In the genomic region with DNA sequence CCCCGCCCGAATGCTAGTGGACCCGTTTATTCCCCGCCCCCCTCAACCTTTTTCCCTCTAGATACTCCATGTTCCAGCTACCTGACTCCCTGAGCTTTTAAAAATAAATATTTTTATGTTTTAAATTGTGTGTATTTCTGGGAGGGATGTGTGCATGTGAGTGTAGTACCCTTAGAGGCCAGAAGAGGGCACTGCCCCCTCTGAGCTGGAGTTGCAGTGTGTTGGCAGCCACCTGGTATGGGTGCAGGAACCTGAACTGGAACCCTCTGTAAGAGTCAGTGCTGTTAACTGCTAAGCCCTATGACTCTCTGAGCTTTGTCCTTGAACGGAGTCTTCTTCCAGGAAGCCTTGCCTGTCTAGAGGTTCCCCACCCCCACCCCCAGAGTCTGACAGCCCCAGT, we compare ENCODE assay signal across 22 mouse cellular contexts. TPM values are rescaled to one million over a fixed set of nuclear protein-coding genes. Genes with fewer than 3 reads are reported as not detected.
DNase-seq lines count a peak whose midpoint lies in the region; ATAC-seq and TF ChIP-seq lines count a peak whose summit lies in the region.
"Had no signal": no experiment of that assay in that cellular context is flagged by ENCODE, and none has a peak within 500 bp of the region (broad histone marks: within the 10 kb centered on the region; RNA-seq: fewer than 3 reads in every experiment).

No protein-coding gene starts in this region.

- no peak for TF ChIP-seq POLR2A in lung, adult 2 months (IDR thresholded peaks at IDR 0.05; ENCODE audit: borderline replicate concordance, extremely low read depth, low read depth, low read length)
- no peak for TF ChIP-seq POLR2A in ES-Bruce4 (IDR thresholded peaks at IDR 0.05; ENCODE audit: insufficient read depth, low read length)

- no peak for TF ChIP-seq EP300 in ES-Bruce4 (IDR thresholded peaks at IDR 0.05; ENCODE audit: insufficient read depth, low read depth, low read length)

- H3K9ac ChIP-seq in hindbrain, postnatal 0 days (replicated peaks; ENCODE audit: low read length), result no peak overlapping the region
- H3K9ac ChIP-seq in hindbrain, embryonic 13.5 days, result no peak overlapping the region
- H3K9ac ChIP-seq in ES-Bruce4 (ENCODE audit: low read depth, poor library complexity, severe bottlenecking), result no peak overlapping the region
- H3K9ac ChIP-seq: forebrain, embryonic 12.5 days; hindbrain, embryonic 14.5 days; liver, embryonic 15.5 days; midbrain, embryonic 12.5 days; stomach, embryonic 15.5 days had no signal

- H3K9me3 ChIP-seq in hindbrain, postnatal 0 days (ENCODE audit: low read length), result no peaks in the 10 kb centered on the region
- H3K9me3 ChIP-seq in hindbrain, embryonic 13.5 days, result no peaks in the 10 kb centered on the region
- no peaks in the 10 kb centered on the region for H3K9me3 ChIP-seq in ES-Bruce4 (replicated peaks; ENCODE audit: control insufficient read depth, insufficient read depth, low read length, poor library complexity, severe bottlenecking)
- no peaks in the 10 kb centered on the region for H3K9me3 ChIP-seq in limb, embryonic 10.5 days (replicated peaks)
- H3K9me3 ChIP-seq: liver, embryonic 15.5 days; midbrain, embryonic 12.5 days; stomach, embryonic 15.5 days had no signal

- ATAC-seq in hindbrain, postnatal 0 days, result no peak
- ATAC-seq in hindbrain, embryonic 13.5 days (ENCODE audit: low FRiP score), result no peak

- TF ChIP-seq CTCF in hindbrain, postnatal 0 days (IDR thresholded peaks at IDR 0.05; ENCODE audit: low read depth), result peak; percentile 41
- 0 out of 2 replicates have a peak, but pooled peaks have one; percentile 4 for TF ChIP-seq CTCF in lung, adult 2 months (IDR thresholded peaks at IDR 0.05; ENCODE audit: insufficient read depth, low read length)
- peak; percentile 37 for TF ChIP-seq CTCF in ES-Bruce4 (IDR thresholded peaks at IDR 0.05; ENCODE audit: low read depth, low read length)

- H3K27me3 ChIP-seq in hindbrain, postnatal 0 days (ENCODE audit: insufficient read depth, low read length), result no peaks in the 10 kb centered on the region
- H3K27me3 ChIP-seq in hindbrain, embryonic 13.5 days, result peaks cover 33% of the 10 kb centered on the region
- no peaks in the 10 kb centered on the region for H3K27me3 ChIP-seq in ES-Bruce4 (ENCODE audit: control insufficient read depth, insufficient read depth, low read length, poor library complexity, severe bottlenecking)
- peaks cover 50% of the 10 kb centered on the region for H3K27me3 ChIP-seq in limb, embryonic 10.5 days (ENCODE audit: low read depth, poor library complexity, severe bottlenecking)
- H3K27me3 ChIP-seq: stomach, embryonic 15.5 days had no signal

- 88% methylated on average over 5 of the region's 5 CpGs for WGBS in hindbrain, postnatal 0 days
- 91% methylated on average over 5 of the region's 5 CpGs for WGBS in hindbrain, embryonic 13.5 days
- WGBS in lung, adult 2 months, result 84% methylated on average over 5 of the region's 5 CpGs
- 91% methylated on average over 5 of the region's 5 CpGs for WGBS in limb, embryonic 10.5 days

- no peak overlapping the region for H3K4me3 ChIP-seq in hindbrain, postnatal 0 days (ENCODE audit: low read length)
- no peak overlapping the region for H3K4me3 ChIP-seq in hindbrain, embryonic 13.5 days
- no peak overlapping the region for H3K4me3 ChIP-seq in lung, adult 2 months (replicated peaks; ENCODE audit: extremely low read depth, low read depth, low read length)
- no peak overlapping the region for H3K4me3 ChIP-seq in ES-Bruce4 (ENCODE audit: low read depth, low read length)
- H3K4me3 ChIP-seq in limb, embryonic 10.5 days, result 0 out of 2 replicates have a peak overlapping the region, but pooled peaks have one; percentile 38
- H3K4me3 ChIP-seq: liver, embryonic 15.5 days; midbrain, embryonic 12.5 days; myocyte; stomach, embryonic 15.5 days had no signal

- no peak overlapping the region for H3K4me2 ChIP-seq in hindbrain, postnatal 0 days (ENCODE audit: low read depth, low read length)
- H3K4me2 ChIP-seq in hindbrain, embryonic 13.5 days, result no peak overlapping the region
- H3K4me2 ChIP-seq: liver, embryonic 15.5 days had no signal

- no peak for DNase-seq in hindbrain, postnatal 0 days (ENCODE audit: low spot score)
- DNase-seq in lung, adult 2 months, result no peak
- DNase-seq in lung, postnatal 10 days, result no peak
- no peak for DNase-seq in limb, embryonic 10.5 days (ENCODE audit: low spot score)
- DNase-seq in right cerebral cortex, adult 18-20 months, result no peak
- no peak for DNase-seq in cerebellum, adult 11 months
- DNase-seq: cerebellum, postnatal 14 days; gastrocnemius, postnatal 25 days; heart, postnatal 10 days; kidney, adult 11 months; kidney, postnatal 25 days; spleen, adult 18-20 months had no signal

- 0 out of 2 replicates have a peak, but pooled peaks cover 3% of the 10 kb centered on the region for H3K4me1 ChIP-seq in hindbrain, postnatal 0 days (ENCODE audit: insufficient read depth, low read length)
- H3K4me1 ChIP-seq in hindbrain, embryonic 13.5 days (replicated peaks), result peaks cover 18% of the 10 kb centered on the region
- no peaks in the 10 kb centered on the region for H3K4me1 ChIP-seq in lung, adult 2 months (ENCODE audit: control insufficient read depth, insufficient read depth, low read length)
- H3K4me1 ChIP-seq in ES-Bruce4 (ENCODE audit: control insufficient read depth, insufficient read depth, low read length), result no peaks in the 10 kb centered on the region
- H3K4me1 ChIP-seq in limb, embryonic 10.5 days, result peaks cover 6% of the 10 kb centered on the region; the same call in 1 of the 2 replicates
- H3K4me1 ChIP-seq: stomach, embryonic 15.5 days had no signal

- H3K27ac ChIP-seq in hindbrain, postnatal 0 days, result no peak overlapping the region
- H3K27ac ChIP-seq in hindbrain, embryonic 13.5 days, result no peak overlapping the region
- H3K27ac ChIP-seq in ES-Bruce4 (ENCODE audit: insufficient read depth, low read length), result no peak overlapping the region
- H3K27ac ChIP-seq in limb, embryonic 10.5 days, result no peak overlapping the region
- H3K27ac ChIP-seq: forebrain, embryonic 12.5 days; hindbrain, embryonic 14.5 days; liver, embryonic 15.5 days; midbrain, embryonic 12.5 days; stomach, embryonic 15.5 days had no signal

- peaks cover 6% of the 10 kb centered on the region for H3K36me3 ChIP-seq in hindbrain, postnatal 0 days (ENCODE audit: insufficient read depth, low read length)
- peaks cover 14% of the 10 kb centered on the region for H3K36me3 ChIP-seq in hindbrain, embryonic 13.5 days
- peaks cover 2% of the 10 kb centered on the region; the same call in 1 of the 2 replicates for H3K36me3 ChIP-seq in ES-Bruce4 (ENCODE audit: control insufficient read depth, insufficient read depth, low read length, poor library complexity, severe bottlenecking)
- H3K36me3 ChIP-seq in limb, embryonic 10.5 days, result peaks cover 21% of the 10 kb centered on the region

RNA-seq across cellular contexts. Expression of a gene that starts 2.1 kb away (rescaled TPM):
- total RNA-seq in hindbrain, postnatal 0 days (2014; rRNA removed), result 0.21 and 0.79 TPM in 2 replicates
- 0.26 and 0.86 TPM in 2 replicates for polyA plus RNA-seq in hindbrain, postnatal 0 days (2015; fragmentation: Nextera tagmentation; extraction: Ambion mirVana)
- polyA plus RNA-seq in hindbrain, embryonic 13.5 days (2015; fragmentation: Nextera tagmentation; extraction: Ambion mirVana), result 0.28 and 0.49 TPM in 2 replicates
- polyA plus RNA-seq in lung, adult 2 months (2012; rRNA removed), result 1.6 TPM in 2 replicates
- not detected in 2 replicates for polyA plus RNA-seq in ES-Bruce4 (2011; ENCODE audit: insufficient read depth, insufficient read length, low read depth, missing spikeins)
- polyA plus RNA-seq in limb, embryonic 10.5 days (2016; fragmentation: Nextera tagmentation; extraction: Ambion mirVana), result not detected in 2 replicates
- total RNA-seq: gastrocnemius, postnatal 25 days; heart, postnatal 10 days; left cerebral cortex, postnatal 14 days; neutrophil, adult 5-6 weeks had no signal
- polyA plus RNA-seq: liver, embryonic 15.5 days; midbrain, embryonic 12.5 days; myocyte; stomach, embryonic 15.5 days had no signal

RNA-seq across cellular contexts. Expression of a gene that starts 16.7 kb away (rescaled TPM):
- total RNA-seq in hindbrain, postnatal 0 days (2014; rRNA removed), result 3.9 and 8.2 TPM in 2 replicates
- polyA plus RNA-seq in hindbrain, postnatal 0 days (2015; fragmentation: Nextera tagmentation; extraction: Ambion mirVana), result 3.2 and 4.7 TPM in 2 replicates
- polyA plus RNA-seq in hindbrain, embryonic 13.5 days (2015; fragmentation: Nextera tagmentation; extraction: Ambion mirVana), result 0.14 TPM in 2 replicates
- polyA plus RNA-seq in lung, adult 2 months (2012; rRNA removed), result 0.80 and 1.6 TPM in 2 replicates
- 2.0 and 3.5 TPM in 2 replicates for polyA plus RNA-seq in ES-Bruce4 (2011; ENCODE audit: insufficient read depth, insufficient read length, low read depth, missing spikeins)
- polyA plus RNA-seq in limb, embryonic 10.5 days (2016; fragmentation: Nextera tagmentation; extraction: Ambion mirVana), result 0.13 and 0.36 TPM in 2 replicates
- total RNA-seq: gastrocnemius, postnatal 25 days had no signal
- polyA plus RNA-seq: midbrain, embryonic 12.5 days had no signal

RNA-seq across cellular contexts. Expression of a gene that starts 19.4 kb away (rescaled TPM):
- 37.3 and 40.1 TPM in 2 replicates for total RNA-seq in hindbrain, postnatal 0 days (2014; rRNA removed)
- polyA plus RNA-seq in hindbrain, postnatal 0 days (2015; fragmentation: Nextera tagmentation; extraction: Ambion mirVana), result 30.8 and 31.9 TPM in 2 replicates
- 44.0 and 47.7 TPM in 2 replicates for polyA plus RNA-seq in hindbrain, embryonic 13.5 days (2015; fragmentation: Nextera tagmentation; extraction: Ambion mirVana)
- polyA plus RNA-seq in lung, adult 2 months (2012; rRNA removed), result 37.2 and 39.2 TPM in 2 replicates
- polyA plus RNA-seq in ES-Bruce4 (2011; ENCODE audit: insufficient read depth, insufficient read length, low read depth, missing spikeins), result 49.7 and 49.9 TPM in 2 replicates
- polyA plus RNA-seq in limb, embryonic 10.5 days (2016; fragmentation: Nextera tagmentation; extraction: Ambion mirVana), result 58.1 and 62.6 TPM in 2 replicates

RNA-seq across cellular contexts. Expression of a gene that starts 19.5 kb away (rescaled TPM):
- total RNA-seq in hindbrain, postnatal 0 days (2014; rRNA removed), result 38.0 and 38.6 TPM in 2 replicates
- polyA plus RNA-seq in hindbrain, postnatal 0 days (2015; fragmentation: Nextera tagmentation; extraction: Ambion mirVana), result 30.1 and 30.4 TPM in 2 replicates
- 26.2 TPM in 2 replicates for polyA plus RNA-seq in hindbrain, embryonic 13.5 days (2015; fragmentation: Nextera tagmentation; extraction: Ambion mirVana)
- 15.7 and 15.8 TPM in 2 replicates for polyA plus RNA-seq in lung, adult 2 months (2012; rRNA removed)
- polyA plus RNA-seq in ES-Bruce4 (2011; ENCODE audit: insufficient read depth, insufficient read length, low read depth, missing spikeins), result 13.0 and 13.1 TPM in 2 replicates
- polyA plus RNA-seq in limb, embryonic 10.5 days (2016; fragmentation: Nextera tagmentation; extraction: Ambion mirVana), result 17.5 and 19.5 TPM in 2 replicates

RNA-seq across cellular contexts. Expression of a gene that starts 43.1 kb away (rescaled TPM):
- 0.63 and 1.9 TPM in 2 replicates for total RNA-seq in hindbrain, postnatal 0 days (2014; rRNA removed)
- polyA plus RNA-seq in hindbrain, postnatal 0 days (2015; fragmentation: Nextera tagmentation; extraction: Ambion mirVana), result 1.8 and 2.0 TPM in 2 replicates
- polyA plus RNA-seq in hindbrain, embryonic 13.5 days (2015; fragmentation: Nextera tagmentation; extraction: Ambion mirVana), result 2.4 and 2.6 TPM in 2 replicates
- polyA plus RNA-seq in lung, adult 2 months (2012; rRNA removed), result 2.0 and 2.4 TPM in 2 replicates
- 0.37 and 0.43 TPM in 2 replicates for polyA plus RNA-seq in ES-Bruce4 (2011; ENCODE audit: insufficient read depth, insufficient read length, low read depth, missing spikeins)
- polyA plus RNA-seq in limb, embryonic 10.5 days (2016; fragmentation: Nextera tagmentation; extraction: Ambion mirVana), result 0.30 and 0.41 TPM in 2 replicates
